Mouse (Mus musculus) small intestine, adult 2 months (tissue): ENCODE data around the gene Rbms1.

Experiments used
- CTCF ChIP-seq: fragments of 200-500 bp; IDR thresholded peaks from 2 replicates; pipeline ENCODE4 v1.5.1; 2012; ENCODE audit warnings: low read depth, mild to moderate bottlenecking, control low read depth, inconsistent platforms, low read length, moderate library complexity, mixed read lengths; ENCODE audit not compliant: insufficient replicate concordance, insufficient read length; ENCODE audit errors: extremely low read depth
- POLR2A ChIP-seq: fragments of 200-500 bp; IDR thresholded peaks from 2 replicates; pipeline ENCODE4 v1.6.1; 2012; ENCODE audit warnings: low read depth, mild to moderate bottlenecking, control low read depth, inconsistent platforms, low read length, moderate library complexity

DNA sequence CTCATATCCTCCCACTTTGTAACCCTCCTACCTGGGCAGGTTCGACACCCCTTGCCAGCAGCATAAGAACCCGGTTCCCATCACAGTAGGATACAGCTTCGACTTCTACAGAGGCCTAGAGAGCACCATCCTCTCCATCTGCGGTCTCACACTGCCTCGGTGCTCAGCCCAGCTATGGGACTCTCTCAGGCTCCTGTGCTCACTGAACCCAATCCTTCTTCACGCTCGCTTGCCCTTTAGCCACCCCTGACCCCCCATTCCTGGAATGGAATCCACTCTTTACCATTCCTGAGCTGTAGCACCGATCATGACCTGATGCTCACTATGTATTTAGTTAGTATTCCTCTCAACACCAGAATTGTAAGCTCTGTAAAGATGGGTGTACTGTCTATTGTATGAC lies 257.6 kb downstream of the Rbms1 start:
- TF ChIP-seq CTCF (no peak), POLR2A (no peak)
